Mouse (Mus musculus): ENCODE results near the gene Ctnnb1. TPM values are rescaled to one million over a fixed set of nuclear protein-coding genes. Genes with fewer than 3 reads are reported as not detected.

Gene Ctnnb1
- polyA plus RNA-seq, 1 experiment from 2014 or later, result 758 TPM

DNA sequence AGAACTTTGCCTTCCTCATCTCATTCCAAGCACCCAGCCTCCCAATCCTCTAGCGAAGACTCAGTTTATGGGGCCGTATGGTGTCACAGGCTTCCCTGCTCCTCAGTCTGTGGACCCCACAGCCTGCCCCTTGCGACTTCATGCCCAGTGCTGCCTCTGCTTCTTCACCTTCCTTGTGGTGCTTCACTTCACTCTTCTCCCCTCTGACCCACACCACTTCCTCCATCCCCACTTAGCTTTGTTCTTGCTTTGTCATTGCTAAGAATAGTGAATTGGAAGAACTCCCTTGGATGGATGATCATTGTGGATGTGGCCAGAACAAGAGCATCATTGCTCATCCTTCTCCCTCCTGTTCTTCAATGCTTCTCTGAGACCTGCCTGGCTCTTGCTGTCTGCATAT lies 11.8 kb downstream of the Ctnnb1 start:
- Histone ChIP-seq H3K36me3 (ENCODE audit: control insufficient read depth, insufficient read depth, low read length) (peaks cover 6% of the 10 kb centered on the region), H3K4me3 (ENCODE audit: low read depth, low read length) (no peak overlapping the region), H3K27me3 (ENCODE audit: control insufficient read depth, insufficient read depth, low read length) (no peaks in the 10 kb centered on the region), H3K4me1 (ENCODE audit: control insufficient read depth, insufficient read depth, low read length) (peaks cover 49% of the 10 kb centered on the region), H3K4me2 (replicated peaks; ENCODE audit: low read depth, low read length) (no peak overlapping the region), H3K27ac (ENCODE audit: low read length) (no peak overlapping the region), H3K9me3 (ENCODE audit: control insufficient read depth, low read depth, low read length) (no peaks in the 10 kb centered on the region), H3K9ac (replicated peaks; ENCODE audit: low read depth, low read length) (no peak overlapping the region)
- ATAC-seq (ENCODE audit: insufficient number of reproducible peaks, insufficient read depth, low FRiP score, low read depth), result no peak
- 81% methylated on average over 3 of the region's 3 CpGs for WGBS

DNA sequence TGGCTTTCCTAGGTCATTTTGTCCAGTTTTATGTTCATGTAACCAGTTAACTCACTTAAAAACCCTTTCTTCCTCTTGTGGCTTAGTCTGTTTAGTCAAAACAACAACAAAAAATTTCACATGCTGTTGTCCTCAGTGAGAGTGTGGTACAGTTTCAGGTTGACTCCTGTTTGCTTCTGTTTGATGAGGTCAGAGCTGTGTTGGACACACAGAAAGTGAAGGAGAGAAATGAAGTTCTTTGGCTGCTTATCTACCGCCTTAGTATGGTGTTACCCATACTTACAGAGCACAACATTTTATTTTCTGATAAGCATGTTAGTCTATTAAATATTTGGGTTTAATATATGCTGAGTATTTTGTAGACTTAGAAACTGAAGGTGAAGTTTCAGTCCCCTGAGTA lies 14.7 kb downstream of the Ctnnb1 start:
- Histone ChIP-seq H3K4me3 (ENCODE audit: low read depth, low read length) (no peak overlapping the region), H3K36me3 (ENCODE audit: control insufficient read depth, insufficient read depth, low read length) (peaks cover 6% of the 10 kb centered on the region), H3K9me3 (ENCODE audit: control insufficient read depth, low read depth, low read length) (no peaks in the 10 kb centered on the region), H3K27ac (ENCODE audit: low read length) (no peak overlapping the region), H3K4me1 (ENCODE audit: control insufficient read depth, insufficient read depth, low read length) (peaks cover 29% of the 10 kb centered on the region), H3K4me2 (replicated peaks; ENCODE audit: low read depth, low read length) (no peak overlapping the region), H3K27me3 (ENCODE audit: control insufficient read depth, insufficient read depth, low read length) (no peaks in the 10 kb centered on the region), H3K9ac (replicated peaks; ENCODE audit: low read depth, low read length) (no peak overlapping the region)
- ATAC-seq (ENCODE audit: insufficient number of reproducible peaks, insufficient read depth, low FRiP score, low read depth), result no peak
- 83% methylated on average over 1 of the region's 1 CpGs for WGBS

DNA sequence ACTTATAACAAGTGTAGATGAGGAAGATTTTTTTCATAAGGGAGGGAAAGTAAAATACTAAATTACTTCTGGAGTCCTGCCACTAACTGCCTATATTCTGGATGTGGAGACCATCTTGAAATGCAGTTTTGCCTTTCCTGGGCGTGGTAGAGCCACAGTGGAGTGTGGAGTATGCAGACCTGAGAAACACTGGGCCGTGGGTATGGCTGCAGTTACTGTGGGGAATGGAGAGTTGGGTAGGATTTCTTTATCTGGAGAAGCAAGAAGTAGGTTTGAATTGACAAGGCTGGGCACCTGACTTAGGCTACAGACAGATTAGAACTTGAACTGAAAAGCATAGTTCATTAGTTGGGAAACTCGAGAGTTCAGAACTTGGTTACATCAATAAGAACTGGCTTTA lies 15.2 kb downstream of the Ctnnb1 start:
- Histone ChIP-seq H3K9me3 (ENCODE audit: control insufficient read depth, low read depth, low read length) (no peaks in the 10 kb centered on the region), H3K4me2 (replicated peaks; ENCODE audit: low read depth, low read length) (no peak overlapping the region), H3K27me3 (ENCODE audit: control insufficient read depth, insufficient read depth, low read length) (no peaks in the 10 kb centered on the region), H3K4me3 (ENCODE audit: low read depth, low read length) (no peak overlapping the region), H3K27ac (ENCODE audit: low read length) (no peak overlapping the region), H3K4me1 (ENCODE audit: control insufficient read depth, insufficient read depth, low read length) (peaks cover 29% of the 10 kb centered on the region), H3K9ac (replicated peaks; ENCODE audit: low read depth, low read length) (no peak overlapping the region), H3K36me3 (ENCODE audit: control insufficient read depth, insufficient read depth, low read length) (peaks cover 6% of the 10 kb centered on the region)
- no peak for ATAC-seq (ENCODE audit: insufficient number of reproducible peaks, insufficient read depth, low FRiP score, low read depth)
- 63% methylated on average over 3 of the region's 3 CpGs for WGBS

DNA sequence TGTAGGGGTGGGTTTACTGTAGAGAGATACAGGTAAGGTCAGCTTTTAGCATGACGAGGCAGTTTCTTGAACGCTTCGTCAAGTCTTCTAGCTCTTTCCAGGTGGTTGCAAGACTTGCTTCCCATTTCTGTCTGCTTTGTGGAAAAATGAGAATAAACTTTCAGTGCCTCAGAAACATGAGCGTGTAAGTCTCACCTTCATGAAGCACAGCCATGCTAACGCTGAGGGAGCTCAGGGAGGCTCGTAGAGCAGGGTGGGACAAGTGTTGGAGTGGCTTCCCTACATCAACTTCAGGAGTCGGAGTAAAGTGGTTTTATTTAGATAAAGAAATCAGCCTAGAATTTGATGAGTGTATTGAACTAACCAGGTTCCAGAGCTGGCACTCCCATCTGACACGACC lies 17.1 kb downstream of the Ctnnb1 start:
- Histone ChIP-seq H3K27ac (ENCODE audit: low read length) (no peak overlapping the region), H3K9ac (replicated peaks; ENCODE audit: low read depth, low read length) (no peak overlapping the region), H3K4me3 (ENCODE audit: low read depth, low read length) (no peak overlapping the region), H3K9me3 (ENCODE audit: control insufficient read depth, low read depth, low read length) (no peaks in the 10 kb centered on the region), H3K36me3 (ENCODE audit: control insufficient read depth, insufficient read depth, low read length) (peaks cover 20% of the 10 kb centered on the region), H3K4me1 (ENCODE audit: control insufficient read depth, insufficient read depth, low read length) (peaks cover 16% of the 10 kb centered on the region), H3K27me3 (ENCODE audit: control insufficient read depth, insufficient read depth, low read length) (no peaks in the 10 kb centered on the region), H3K4me2 (replicated peaks; ENCODE audit: low read depth, low read length) (no peak overlapping the region)
- ATAC-seq (ENCODE audit: insufficient number of reproducible peaks, insufficient read depth, low FRiP score, low read depth), result no peak
- WGBS, result 59% methylated on average over 8 of the region's 8 CpGs

DNA sequence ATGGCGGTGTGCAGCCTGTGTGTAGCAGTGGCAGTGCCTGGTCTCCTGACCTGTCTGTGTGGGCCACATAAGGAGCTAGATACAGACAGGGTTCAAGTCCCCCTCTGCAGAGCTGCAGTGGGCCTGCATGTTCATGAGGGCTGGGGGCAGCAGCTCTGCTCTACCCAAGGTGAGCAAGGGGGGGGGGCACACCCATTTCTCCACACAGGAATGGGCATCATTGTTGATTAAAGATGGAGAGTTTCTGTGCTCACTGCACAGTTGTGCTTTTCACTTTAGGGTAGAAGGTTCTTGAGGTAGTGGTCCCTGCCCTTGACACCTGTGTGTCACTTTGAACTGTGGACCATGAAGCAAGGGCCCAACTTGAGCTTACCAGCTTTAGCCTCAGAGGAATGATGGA lies 19.8 kb downstream of the Ctnnb1 start:
- Histone ChIP-seq H3K4me2 (replicated peaks; ENCODE audit: low read depth, low read length) (no peak overlapping the region), H3K4me3 (ENCODE audit: low read depth, low read length) (no peak overlapping the region), H3K9ac (replicated peaks; ENCODE audit: low read depth, low read length) (no peak overlapping the region), H3K27ac (ENCODE audit: low read length) (no peak overlapping the region), H3K36me3 (ENCODE audit: control insufficient read depth, insufficient read depth, low read length) (peaks cover 41% of the 10 kb centered on the region), H3K27me3 (ENCODE audit: control insufficient read depth, insufficient read depth, low read length) (no peaks in the 10 kb centered on the region), H3K9me3 (ENCODE audit: control insufficient read depth, low read depth, low read length) (no peaks in the 10 kb centered on the region), H3K4me1 (ENCODE audit: control insufficient read depth, insufficient read depth, low read length) (peaks cover 5% of the 10 kb centered on the region)
- 100% methylated on average over 1 of the region's 1 CpGs for WGBS
- ATAC-seq (ENCODE audit: insufficient number of reproducible peaks, insufficient read depth, low FRiP score, low read depth), result no peak

DNA sequence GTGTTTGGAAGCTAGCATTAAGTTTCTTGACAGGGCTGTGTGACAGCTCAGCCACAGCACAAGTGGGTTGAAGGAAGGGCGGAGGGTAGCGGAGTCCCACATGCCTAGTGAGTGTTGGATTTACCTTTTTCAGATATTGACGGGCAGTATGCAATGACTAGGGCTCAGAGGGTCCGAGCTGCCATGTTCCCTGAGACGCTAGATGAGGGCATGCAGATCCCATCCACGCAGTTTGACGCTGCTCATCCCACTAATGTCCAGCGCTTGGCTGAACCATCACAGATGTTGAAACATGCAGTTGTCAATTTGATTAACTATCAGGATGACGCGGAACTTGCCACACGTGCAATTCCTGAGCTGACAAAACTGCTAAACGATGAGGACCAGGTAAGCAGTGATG lies 21.7 kb downstream of the Ctnnb1 start:
- no peak overlapping the region for H3K27ac ChIP-seq (ENCODE audit: low read length)
- 87% methylated on average over 12 of the region's 12 CpGs for WGBS
- no peaks in the 10 kb centered on the region; the same call in 1 of the 2 replicates for H3K4me1 ChIP-seq (ENCODE audit: control insufficient read depth, insufficient read depth, low read length)
- H3K9ac ChIP-seq (replicated peaks; ENCODE audit: low read depth, low read length), result no peak overlapping the region
- no peaks in the 10 kb centered on the region for H3K9me3 ChIP-seq (ENCODE audit: control insufficient read depth, low read depth, low read length)
- peaks cover 60% of the 10 kb centered on the region for H3K36me3 ChIP-seq (ENCODE audit: control insufficient read depth, insufficient read depth, low read length)
- no peak overlapping the region for H3K4me2 ChIP-seq (replicated peaks; ENCODE audit: low read depth, low read length)
- no peaks in the 10 kb centered on the region for H3K27me3 ChIP-seq (ENCODE audit: control insufficient read depth, insufficient read depth, low read length)
- no peak overlapping the region for H3K4me3 ChIP-seq (ENCODE audit: low read depth, low read length)
- ATAC-seq (ENCODE audit: insufficient number of reproducible peaks, insufficient read depth, low FRiP score, low read depth), result no peak

DNA sequence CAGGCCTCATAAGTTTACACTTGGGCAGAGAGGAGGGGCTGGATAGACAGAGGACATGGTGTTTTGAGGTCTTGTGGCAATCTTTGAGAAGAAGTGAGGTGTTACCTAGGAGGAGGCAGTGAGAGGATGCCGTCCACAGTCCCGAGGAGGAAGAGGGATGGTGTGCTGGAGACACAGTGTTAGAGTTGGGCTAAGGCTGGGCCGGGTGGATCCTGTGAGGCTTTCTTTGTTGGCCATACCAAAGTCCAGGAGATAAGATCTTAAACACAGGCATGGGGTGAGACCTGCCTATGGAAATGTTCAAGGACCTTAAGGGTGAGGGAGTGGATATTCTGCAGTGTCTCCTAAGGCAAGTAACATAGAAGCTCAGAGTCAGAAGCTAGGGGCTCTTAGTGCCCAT lies 22.9 kb downstream of the Ctnnb1 start:
- WGBS, result 72% methylated on average over 3 of the region's 3 CpGs
- no peak for ATAC-seq (ENCODE audit: insufficient number of reproducible peaks, insufficient read depth, low FRiP score, low read depth)
- Histone ChIP-seq H3K4me1 (ENCODE audit: control insufficient read depth, insufficient read depth, low read length) (no peaks in the 10 kb centered on the region; the same call in 1 of the 2 replicates), H3K27ac (ENCODE audit: low read length) (no peak overlapping the region), H3K9me3 (ENCODE audit: control insufficient read depth, low read depth, low read length) (no peaks in the 10 kb centered on the region), H3K4me2 (replicated peaks; ENCODE audit: low read depth, low read length) (no peak overlapping the region), H3K36me3 (ENCODE audit: control insufficient read depth, insufficient read depth, low read length) (peaks cover 72% of the 10 kb centered on the region), H3K9ac (replicated peaks; ENCODE audit: low read depth, low read length) (no peak overlapping the region), H3K27me3 (ENCODE audit: control insufficient read depth, insufficient read depth, low read length) (no peaks in the 10 kb centered on the region), H3K4me3 (ENCODE audit: low read depth, low read length) (no peak overlapping the region)

DNA sequence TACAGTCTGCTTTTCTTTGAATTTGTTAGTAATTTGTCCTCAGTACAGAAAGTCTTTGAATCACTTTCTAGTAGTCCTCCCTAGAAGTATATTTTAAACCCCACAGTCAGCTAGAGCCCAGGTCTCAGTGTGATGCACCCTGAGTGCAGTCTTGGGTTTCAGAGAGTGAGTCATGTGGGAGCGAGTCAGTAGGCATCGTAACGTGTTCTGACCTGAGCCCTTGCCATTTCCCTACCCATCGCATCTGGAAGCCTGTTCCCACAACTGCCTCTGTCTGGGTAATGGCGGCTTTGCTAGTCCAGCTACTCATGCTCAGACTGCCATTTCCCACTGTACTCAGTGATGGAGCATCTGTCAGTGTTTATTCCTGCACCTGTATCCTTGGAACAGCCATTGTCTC lies 29.0 kb downstream of the Ctnnb1 start:
- WGBS, result 84% methylated on average over 5 of the region's 5 CpGs

DNA sequence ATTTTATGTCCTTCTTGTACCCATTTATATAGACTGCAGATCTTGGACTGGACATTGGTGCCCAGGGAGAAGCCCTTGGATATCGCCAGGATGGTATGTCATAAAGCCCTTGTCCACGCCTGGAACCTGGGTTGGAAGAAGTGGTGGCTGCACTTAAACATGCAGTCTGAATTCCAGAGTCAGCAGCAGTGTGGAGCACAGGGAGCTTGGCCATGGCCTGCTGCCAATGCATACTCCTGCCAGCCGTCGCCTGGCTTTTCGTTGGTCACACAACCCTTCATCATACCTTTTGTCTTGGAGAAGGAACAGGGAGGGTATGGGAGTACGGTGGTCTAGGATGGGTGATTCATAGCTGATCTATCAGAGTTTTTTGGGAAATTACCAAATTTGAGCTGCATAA lies 29.5 kb downstream of the Ctnnb1 start:
- WGBS, result 74% methylated on average over 6 of the region's 6 CpGs
- Histone ChIP-seq H3K27ac (ENCODE audit: low read length) (no peak overlapping the region), H3K9me3 (ENCODE audit: control insufficient read depth, low read depth, low read length) (no peaks in the 10 kb centered on the region), H3K4me1 (ENCODE audit: control insufficient read depth, insufficient read depth, low read length) (no peaks in the 10 kb centered on the region), H3K36me3 (ENCODE audit: control insufficient read depth, insufficient read depth, low read length) (peaks cover 96% of the 10 kb centered on the region), H3K27me3 (ENCODE audit: control insufficient read depth, insufficient read depth, low read length) (no peaks in the 10 kb centered on the region), H3K9ac (replicated peaks; ENCODE audit: low read depth, low read length) (no peak overlapping the region), H3K4me2 (replicated peaks; ENCODE audit: low read depth, low read length) (no peak overlapping the region), H3K4me3 (ENCODE audit: low read depth, low read length) (no peak overlapping the region)
- ATAC-seq (ENCODE audit: insufficient number of reproducible peaks, insufficient read depth, low FRiP score, low read depth), result no peak

More for the DNA sequence above, 29.0 kb downstream of the Ctnnb1 start:
- no peaks in the 10 kb centered on the region for H3K27me3 ChIP-seq (ENCODE audit: control insufficient read depth, insufficient read depth, low read length)
- H3K9me3 ChIP-seq (ENCODE audit: control insufficient read depth, low read depth, low read length), result no peaks in the 10 kb centered on the region
- H3K4me3 ChIP-seq (ENCODE audit: low read depth, low read length), result no peak overlapping the region
- H3K9ac ChIP-seq (replicated peaks; ENCODE audit: low read depth, low read length), result no peak overlapping the region
- no peak for ATAC-seq (ENCODE audit: insufficient number of reproducible peaks, insufficient read depth, low FRiP score, low read depth)
- no peaks in the 10 kb centered on the region for H3K4me1 ChIP-seq (ENCODE audit: control insufficient read depth, insufficient read depth, low read length)
- H3K4me2 ChIP-seq (replicated peaks; ENCODE audit: low read depth, low read length), result no peak overlapping the region
- H3K27ac ChIP-seq (ENCODE audit: low read length), result no peak overlapping the region
- peaks cover 97% of the 10 kb centered on the region for H3K36me3 ChIP-seq (ENCODE audit: control insufficient read depth, insufficient read depth, low read length)

Data from stomach, embryonic 14.5 days (tissue).